ENCODE assay signal across 32 mouse cellular contexts in genomic region chrX:101734981-101735380, GRCm38 (mm10). TPM values are rescaled to one million over a fixed set of nuclear protein-coding genes. Genes with fewer than 3 reads are reported as not detected.
DNase-seq lines count a peak whose midpoint lies in the region; TF ChIP-seq lines count a peak whose summit lies in the region.
"Had no signal": no experiment of that assay in that cellular context is flagged by ENCODE, and none has a peak within 500 bp of the region (broad histone marks: within the 10 kb centered on the region; RNA-seq: fewer than 3 reads in every experiment).

No protein-coding gene starts in this region.

- H3K36me3 ChIP-seq in spleen, adult 2 months (ENCODE audit: control insufficient read depth, insufficient read depth, low read length), result no peaks in the 10 kb centered on the region
- H3K36me3 ChIP-seq in small intestine, adult 2 months (ENCODE audit: control insufficient read depth, insufficient read depth, low read length), result no peaks in the 10 kb centered on the region
- H3K36me3 ChIP-seq: embryonic facial prominence, embryonic 10.5 days; embryonic facial prominence, embryonic 13.5 days; forebrain, embryonic 12.5 days; forebrain, embryonic 15.5 days; heart, embryonic 12.5 days; heart, embryonic 15.5 days; hindbrain, embryonic 10.5 days; hindbrain, embryonic 13.5 days had no signal

- no peaks in the 10 kb centered on the region for H3K27me3 ChIP-seq in spleen, adult 2 months (ENCODE audit: control insufficient read depth, insufficient read depth, low read length)
- H3K27me3 ChIP-seq in small intestine, adult 2 months (ENCODE audit: control insufficient read depth, insufficient read depth, low read length), result no peaks in the 10 kb centered on the region
- H3K27me3 ChIP-seq: forebrain, embryonic 15.5 days had no signal

- TF ChIP-seq POLR2A in spleen, adult 2 months (IDR thresholded peaks at IDR 0.05; ENCODE audit: low read depth, low read length), result no peak
- TF ChIP-seq POLR2A in small intestine, adult 2 months (IDR thresholded peaks at IDR 0.05; ENCODE audit: low read depth, low read length), result no peak

- H3K4me3 ChIP-seq in spleen, adult 2 months (ENCODE audit: extremely low read depth, insufficient read depth, insufficient read length), result no peak overlapping the region
- 0 out of 2 replicates have a peak overlapping the region, but pooled peaks have one; percentile 13 for H3K4me3 ChIP-seq in small intestine, adult 2 months (ENCODE audit: low read depth, low read length)
- no peak overlapping the region for H3K4me3 ChIP-seq in layer of hippocampus, adult 2 months
- H3K4me3 ChIP-seq: embryonic facial prominence, embryonic 10.5 days; embryonic facial prominence, embryonic 13.5 days; erythroblast, embryonic 14.5 days; forebrain, embryonic 12.5 days; forebrain, embryonic 15.5 days; heart, embryonic 12.5 days; heart, embryonic 15.5 days; hindbrain, embryonic 10.5 days; hindbrain, embryonic 13.5 days had no signal

- no peak for TF ChIP-seq CTCF in spleen, adult 2 months (IDR thresholded peaks at IDR 0.05; ENCODE audit: extremely low read depth, insufficient read depth, insufficient read length, insufficient replicate concordance)
- TF ChIP-seq CTCF in small intestine, adult 2 months (IDR thresholded peaks at IDR 0.05; ENCODE audit: extremely low read depth, insufficient read length, insufficient replicate concordance, low read depth, low read length), result no peak
- TF ChIP-seq CTCF in layer of hippocampus, adult 2 months (conservative IDR thresholded peaks at IDR 0.05), result no peak

- DNase-seq in spleen, adult 2 months (ENCODE audit: low read depth in 1 of 2, low spot score in 2 of 2), result no peak
- DNase-seq in spleen, postnatal 10 days (ENCODE audit: low spot score in 2 of 2), result no peak
- peak; percentile 58 for DNase-seq in ZHBTc4 (ENCODE audit: low read depth, low spot score)
- DNase-seq in layer of hippocampus, adult 2 months (ENCODE audit: low spot score in 2 of 2), result no peak
- no peak for DNase-seq in cerebellum, adult 9-10 months
- DNase-seq: adrenal gland, adult 2 months; adrenal gland, postnatal 14 days; B cell, adult 2 months; cerebellum, adult 11-12 months; cerebellum, adult 8-10 months; cerebellum, postnatal 14 days; embryo, embryonic 11 days; gastrocnemius, postnatal 25 days; heart, adult 18-20 months; heart, postnatal 10 days; heart, postnatal 36 days; kidney, adult 18-20 months had no signal

- 61% methylated on average over 5 of the region's 5 CpGs for WGBS in spleen, adult 2 months
- 51% methylated on average over 5 of the region's 5 CpGs for WGBS in small intestine, adult 2 months

- peak overlapping the region; percentile 14; the same call in 1 of the 2 replicates for H3K27ac ChIP-seq in spleen, adult 2 months (ENCODE audit: insufficient read depth, low read length)
- no peak overlapping the region for H3K27ac ChIP-seq in small intestine, adult 2 months (ENCODE audit: insufficient read depth, low read depth, low read length)
- H3K27ac ChIP-seq in layer of hippocampus, adult 2 months, result no peak overlapping the region
- H3K27ac ChIP-seq: embryonic facial prominence, embryonic 10.5 days; embryonic facial prominence, embryonic 13.5 days; forebrain, embryonic 12.5 days; forebrain, embryonic 15.5 days; heart, embryonic 15.5 days; hindbrain, embryonic 10.5 days; hindbrain, embryonic 13.5 days had no signal

- H3K4me1 ChIP-seq in spleen, adult 2 months (ENCODE audit: control insufficient read depth, insufficient read depth, insufficient read length), result peaks cover 12% of the 10 kb centered on the region; the same call in 1 of the 2 replicates
- peaks cover 6% of the 10 kb centered on the region; the same call in 1 of the 2 replicates for H3K4me1 ChIP-seq in small intestine, adult 2 months (ENCODE audit: control insufficient read depth, insufficient read depth, insufficient read length, low read length)
- H3K4me1 ChIP-seq: embryonic facial prominence, embryonic 10.5 days; embryonic facial prominence, embryonic 13.5 days; forebrain, embryonic 12.5 days; forebrain, embryonic 15.5 days; hindbrain, embryonic 10.5 days; hindbrain, embryonic 13.5 days had no signal

RNA-seq across cellular contexts. Expression of gene Cxcr3, which starts 0.9 kb away (rescaled TPM):
- 36.2 and 42.0 TPM in 2 replicates for polyA plus RNA-seq in spleen, adult 2 months (2012; rRNA removed)
- polyA plus RNA-seq in small intestine, adult 2 months (2012; rRNA removed), result 6.7 and 7.4 TPM in 2 replicates
- total RNA-seq in layer of hippocampus, adult 2 months (2021), result under 1 TPM in 1 of 2 experiments, not detected in 1; 0.20 TPM
- total RNA-seq: gastrocnemius, adult 8-10 months; MEL had no signal
- polyA plus RNA-seq: erythroblast, embryonic 14.5 days; hindbrain, embryonic 10.5 days had no signal

RNA-seq across cellular contexts. Expression of gene Gm4779, which starts 59.2 kb away (rescaled TPM):
- 0.31 TPM in 1 of 2 replicates, not detected in the other for polyA plus RNA-seq in spleen, adult 2 months (2012; rRNA removed)
- polyA plus RNA-seq in small intestine, adult 2 months (2012; rRNA removed), result not detected in 2 replicates
- total RNA-seq in layer of hippocampus, adult 2 months (2021), result under 1 TPM; 0.64 to 0.67 TPM
- total RNA-seq: adrenal gland, postnatal 14 days; gastrocnemius, adult 8-10 months; gastrocnemius, postnatal 25 days; heart, adult 18-20 months; heart, postnatal 10 days; heart, postnatal 36 days; MEL had no signal
- polyA plus RNA-seq: embryonic facial prominence, embryonic 13.5 days; erythroblast, embryonic 14.5 days; forebrain, embryonic 12.5 days; hindbrain, embryonic 13.5 days; hindbrain, embryonic 16.5 days had no signal

RNA-seq across cellular contexts. Expression of gene 8030474K03Rik, which starts 59.5 kb away (rescaled TPM):
- polyA plus RNA-seq in spleen, adult 2 months (2012; rRNA removed), result 0.06 TPM in 1 of 2 replicates, not detected in the other
- polyA plus RNA-seq in small intestine, adult 2 months (2012; rRNA removed), result 0.13 TPM in 1 of 2 replicates, not detected in the other
- total RNA-seq in layer of hippocampus, adult 2 months (2021), result not detected
- total RNA-seq: adrenal gland, adult 2 months; adrenal gland, postnatal 4 days; common myeloid progenitor, adult 5-6 weeks; gastrocnemius, adult 8-10 months; gastrocnemius, postnatal 25 days; heart, adult 18-20 months; heart, postnatal 10 days; heart, postnatal 36 days; MEL had no signal
- polyA plus RNA-seq: adrenal gland, adult 2 months; embryonic facial prominence, embryonic 10.5 days; embryonic facial prominence, embryonic 13.5 days; erythroblast, embryonic 14.5 days; forebrain, embryonic 12.5 days; forebrain, embryonic 15.5 days had no signal
